Mouse (Mus musculus): Measurements from ENCODE around the gene Gna15.

GRCm38 (mm10) chr10:81491018-81491417 lies 33.0 kb downstream of the Gna15 start:
- TF ChIP-seq CTCF (IDR thresholded peaks at IDR 0.05; ENCODE audit: control insufficient read depth, insufficient read depth, low read length) = no peak
- no peak for TF ChIP-seq POLR2A (IDR thresholded peaks at IDR 0.05; ENCODE audit: borderline replicate concordance, control insufficient read depth, low read depth, low read length)

Measured in bone marrow, adult 2 months (tissue).